Mouse (Mus musculus) CD4-positive, CD25-positive, alpha-beta regulatory T cell, adult 4 months (primary cell): ENCODE measurements around the gene 9130019O22Rik. TPM values are rescaled to one million over a fixed set of nuclear protein-coding genes. Genes with fewer than 3 reads are reported as not detected.
"Not testable (repeated sequence)": the region's sequence is repeated elsewhere in the genome, so short reads cannot be mapped to it uniquely, and the experiment has no call there.

Source experiments
- ATAC-seq: one replicate; pipeline ENCODE4 v1.8.0; 2017
- polyA plus RNA-seq, 2 experiments: library from polyadenylated mRNA; unstranded; fragments of 100-300 nt; shearing (Covaris generic); gene quantifications; one replicate each; pipeline ENCODE4 v1.2.1; 2017

The 9130019O22Rik gene
- polyA plus RNA-seq: 1 to 10 TPM; 7.3 to 9.9 TPM

DNA sequence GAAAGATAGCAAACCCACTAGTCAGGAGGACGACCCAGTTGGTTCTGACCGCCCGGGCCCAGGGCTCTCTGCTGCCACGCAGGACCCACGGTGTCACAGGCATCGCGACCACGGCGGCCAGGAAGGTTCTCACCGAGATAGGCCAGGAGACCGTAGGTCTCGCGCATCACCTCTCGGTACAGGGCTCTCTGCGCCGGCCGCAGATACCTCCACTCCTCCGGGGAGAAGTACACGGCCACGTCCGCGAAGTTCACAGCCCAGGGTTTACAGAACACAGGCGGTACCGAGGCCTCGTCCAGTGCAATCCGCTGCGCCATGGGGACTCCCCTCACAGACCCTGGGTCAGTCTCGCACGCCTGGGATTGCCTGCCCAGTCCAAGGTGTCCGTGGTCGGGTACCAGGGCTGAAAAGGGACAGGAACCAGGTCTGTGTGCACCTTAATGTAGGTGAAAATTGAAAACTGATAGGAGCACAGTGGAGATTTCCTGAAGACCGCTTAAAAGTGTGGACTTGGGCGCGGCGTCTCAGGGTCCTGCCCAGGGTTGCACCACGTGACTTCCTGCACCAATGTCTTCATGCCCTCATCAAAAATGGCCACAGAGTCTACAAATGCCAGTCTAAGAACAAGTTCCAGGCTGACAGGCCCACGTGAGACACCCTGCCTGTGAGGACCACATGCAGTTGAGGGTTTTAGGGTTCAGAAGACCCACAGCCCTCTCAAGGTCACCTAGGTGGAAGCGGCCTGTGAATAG, at the start of gene 9130019O22Rik:
Gene 9130019O22Rik, minus strand, starts transcription at position 526 of the 752 bp plus-strand sequence.
- peak; percentile 98 for ATAC-seq

DNA sequence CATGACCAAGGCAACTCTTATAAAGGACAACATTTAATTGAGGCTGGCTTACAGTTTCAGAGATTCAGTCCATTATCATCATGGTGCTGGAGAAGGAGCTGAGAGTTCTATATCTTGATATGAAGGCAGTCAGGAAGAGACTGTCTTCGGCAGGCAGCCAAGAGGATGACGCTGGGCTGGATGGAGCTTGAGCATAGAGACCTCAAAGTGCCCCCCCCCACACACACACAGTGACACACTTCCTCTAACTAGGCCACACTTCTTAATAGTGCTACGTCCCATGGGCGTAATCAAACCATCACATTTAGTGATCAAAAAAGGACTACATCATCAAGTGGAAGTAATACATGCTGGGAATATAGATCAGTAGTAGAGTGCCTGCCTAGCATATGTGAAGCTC, 48.2 kb upstream of the 9130019O22Rik start:
- no peak for ATAC-seq

DNA sequence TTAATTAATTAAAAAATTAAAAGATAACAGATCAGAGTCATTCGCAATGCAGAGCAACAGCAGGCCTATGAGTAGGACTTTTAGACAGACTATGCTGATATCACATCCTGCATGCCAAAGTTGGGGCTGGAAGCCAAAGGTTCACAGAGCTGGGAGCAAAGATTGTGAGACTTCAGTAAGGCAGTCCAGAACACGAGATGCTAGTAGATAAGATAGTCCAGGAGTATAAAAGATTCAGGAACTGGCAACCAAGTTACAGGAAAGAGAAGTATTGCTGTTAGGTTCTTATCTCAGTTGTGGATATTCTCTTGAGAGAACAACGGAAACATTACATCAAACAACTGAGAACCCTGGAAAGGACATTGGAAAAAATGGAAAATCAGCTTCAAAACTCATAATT, 39.4 kb upstream of the 9130019O22Rik start:
- no peak for ATAC-seq

DNA sequence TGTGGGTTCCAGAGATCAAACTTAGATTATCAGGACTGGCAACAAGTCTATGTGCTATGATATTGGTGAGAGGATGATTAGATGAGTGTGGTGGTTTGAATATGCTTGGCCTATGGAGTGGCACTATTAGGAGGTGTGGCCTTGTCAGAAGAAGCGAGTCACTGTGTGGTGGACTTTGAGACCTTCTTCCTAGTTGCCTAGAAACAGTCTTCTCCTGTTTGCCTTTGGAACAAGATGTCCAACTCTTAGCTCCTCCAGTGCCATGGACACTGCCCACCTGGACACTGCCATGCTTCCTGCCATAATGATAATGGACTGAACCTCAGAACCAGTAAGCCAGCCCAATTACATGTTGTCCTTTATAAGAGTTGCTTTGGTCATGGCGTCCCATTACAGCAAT, 38.9 kb upstream of the 9130019O22Rik start:
- no peak for ATAC-seq

DNA sequence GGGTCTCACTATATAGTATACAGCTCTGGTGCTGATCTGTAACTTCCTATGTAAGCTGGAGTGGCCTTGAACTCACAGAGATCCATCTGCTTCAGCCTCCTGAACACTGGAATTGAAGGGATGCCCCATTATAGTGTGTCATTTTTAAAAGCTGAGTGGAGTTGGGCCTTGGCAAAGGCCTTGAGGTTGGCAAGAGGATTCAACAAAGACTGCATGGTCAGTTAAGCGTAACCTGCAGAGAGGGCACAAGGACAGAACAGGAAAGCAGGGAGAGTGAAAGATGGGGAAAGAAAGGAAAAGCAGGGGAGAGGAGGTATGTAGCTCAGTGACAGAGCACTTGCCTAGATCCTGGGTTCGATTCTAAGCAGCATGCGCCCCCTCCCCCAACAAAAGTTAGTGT, 38.3 kb upstream of the 9130019O22Rik start:
- ATAC-seq: no peak

DNA sequence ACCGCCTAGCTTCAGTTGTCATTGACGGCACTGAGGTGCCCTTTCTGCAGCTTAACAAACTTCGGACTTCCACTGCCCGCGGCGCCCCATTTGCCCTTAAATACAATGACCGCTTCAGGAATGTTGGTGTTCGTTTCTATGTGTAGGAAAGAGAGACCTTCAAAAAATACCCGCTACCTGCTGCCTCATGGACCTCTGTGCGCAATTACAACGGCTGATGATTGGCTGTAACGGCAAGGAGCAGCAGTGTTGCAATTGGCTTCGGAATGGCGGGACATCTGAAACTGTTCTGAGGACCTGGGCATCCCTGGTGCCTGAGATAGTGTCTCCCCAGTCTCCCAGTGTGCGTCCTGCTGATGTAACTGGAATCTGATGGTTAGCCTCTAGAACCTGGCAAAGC, 35.3 kb upstream of the 9130019O22Rik start:
- ATAC-seq: peak; percentile 16

DNA sequence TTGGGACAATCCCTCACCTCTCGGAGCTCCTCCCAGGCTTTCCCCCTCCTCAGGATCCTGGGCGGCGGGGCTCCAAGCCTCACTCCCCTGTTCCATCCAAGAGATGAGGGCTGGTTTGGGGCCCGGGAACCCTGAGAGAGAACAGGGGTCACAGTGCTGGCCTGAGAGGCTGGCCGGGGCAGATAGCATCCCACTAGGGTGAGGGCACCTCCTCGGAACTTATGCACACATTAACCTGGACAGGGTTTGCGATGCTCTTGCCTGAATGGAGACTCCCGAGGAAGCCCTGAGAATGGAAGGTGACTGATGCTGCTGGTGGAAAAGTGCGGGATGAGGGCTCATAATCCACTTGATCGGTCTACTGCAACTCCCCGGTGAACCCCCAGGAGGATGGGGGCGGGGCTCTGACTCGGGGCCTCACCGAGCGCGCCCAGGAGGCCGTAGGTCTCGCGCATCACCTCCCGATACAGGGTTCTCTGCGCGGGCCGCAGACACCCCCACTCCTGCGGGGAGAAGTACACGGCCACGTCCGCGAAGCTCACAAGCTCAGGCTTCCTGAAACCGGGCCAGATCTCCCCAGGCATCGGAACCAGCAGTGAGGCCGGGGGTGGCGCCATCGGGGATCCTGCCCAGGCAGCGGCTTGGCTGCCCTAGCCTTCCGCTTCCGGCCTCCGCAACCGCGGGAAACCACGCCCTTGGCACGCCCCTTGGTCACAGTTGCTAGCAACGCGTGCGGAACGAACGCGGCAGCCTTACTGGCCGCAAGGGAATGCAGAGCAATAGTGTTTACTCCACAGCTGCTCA, 34.6 kb upstream of the 9130019O22Rik start, which contains the start of gene Zfp688:
Gene Zfp688, minus strand, starts transcription at position 681 of the 804 bp plus-strand sequence.
- ATAC-seq: peak; percentile 99

DNA sequence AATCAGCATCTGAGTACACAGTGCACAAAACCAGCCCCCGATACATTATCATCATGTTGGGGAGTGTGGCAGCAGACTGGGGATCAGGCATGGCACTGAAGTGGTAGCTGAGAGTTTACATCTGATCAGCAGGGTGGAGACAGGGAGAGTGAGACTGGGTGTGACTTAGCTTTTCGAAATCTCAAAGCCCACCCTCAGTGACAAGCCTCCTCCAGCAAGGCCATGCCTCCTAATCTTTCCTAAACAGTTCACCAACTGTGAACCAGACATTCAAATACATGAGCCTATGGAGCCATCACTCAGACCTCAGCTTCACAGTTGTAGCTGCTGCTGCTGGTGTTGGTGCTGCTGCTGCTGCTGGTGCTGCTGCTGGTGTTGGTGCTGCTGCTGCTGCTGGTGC, 24.5 kb upstream of the 9130019O22Rik start:
- no peak for ATAC-seq

DNA sequence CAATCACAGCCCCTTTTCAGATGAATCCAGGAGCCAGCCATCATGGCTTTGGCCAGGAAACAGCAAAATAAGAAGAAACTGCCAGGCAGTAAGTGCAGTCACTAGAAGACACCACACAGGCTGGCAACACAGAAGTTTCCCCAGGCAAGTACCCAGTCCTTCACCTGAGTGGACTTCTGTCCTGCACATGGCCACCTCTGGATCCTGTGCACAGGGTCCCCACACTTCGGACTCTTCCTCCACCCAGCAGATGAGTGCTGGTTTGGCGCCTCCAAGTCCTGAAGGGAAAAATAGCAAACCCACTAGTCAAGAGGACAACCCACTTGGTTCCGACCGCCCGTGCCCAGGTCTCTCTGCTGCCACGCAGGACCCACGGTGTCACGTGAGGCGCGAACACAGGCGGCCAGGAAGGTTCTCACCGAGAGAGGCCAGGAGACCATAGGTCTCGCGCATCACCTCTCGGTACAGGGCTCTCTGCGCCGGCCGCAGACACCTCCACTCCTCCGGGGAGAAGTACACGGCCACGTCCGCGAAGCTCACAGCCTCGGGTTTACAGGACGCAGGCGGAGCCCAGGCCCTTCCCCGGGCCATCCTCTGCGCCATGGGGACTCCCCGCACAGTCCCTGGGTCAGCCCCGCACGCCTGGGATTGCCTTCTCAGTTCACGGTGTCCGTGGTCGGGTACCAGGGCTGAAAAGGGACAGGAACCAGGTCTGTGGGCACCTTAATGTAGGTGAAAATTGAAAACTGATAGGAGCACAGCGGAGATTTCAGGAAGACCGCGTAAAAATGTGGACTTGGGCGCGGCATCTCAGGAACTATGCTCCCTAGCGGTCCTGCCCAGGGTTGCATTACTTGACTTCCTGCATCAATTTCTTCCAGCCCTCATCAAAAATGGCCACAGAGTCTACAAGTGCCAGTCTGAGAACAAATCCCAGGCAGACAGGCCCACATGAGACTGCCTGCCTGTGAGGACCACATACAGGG, 19.3 kb upstream of the 9130019O22Rik start, which contains the start of gene Zfp764:
Gene Zfp764, minus strand, starts transcription at position 821 of the 986 bp plus-strand sequence.
- ATAC-seq: peak; percentile 99

DNA sequence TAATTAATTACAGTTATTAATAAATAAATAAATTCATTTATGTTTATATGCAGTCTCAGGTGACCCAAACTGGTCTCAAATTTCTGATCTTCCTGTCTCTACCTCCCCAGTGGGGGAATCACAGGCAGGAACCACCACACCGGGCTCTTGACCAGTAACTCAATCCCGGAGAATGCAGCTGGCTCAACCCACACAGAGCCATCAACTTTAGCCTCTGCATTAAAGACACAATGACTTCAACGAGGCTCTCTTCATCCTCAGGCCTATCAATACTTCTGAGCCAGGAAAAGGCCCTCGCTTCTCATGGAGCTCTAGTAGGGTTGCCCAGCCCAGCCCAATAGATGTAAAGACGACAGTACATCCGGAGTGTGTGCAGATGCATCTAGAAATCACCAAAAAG, 17.1 kb upstream of the 9130019O22Rik start:
- ATAC-seq: not testable (repeated sequence)

DNA sequence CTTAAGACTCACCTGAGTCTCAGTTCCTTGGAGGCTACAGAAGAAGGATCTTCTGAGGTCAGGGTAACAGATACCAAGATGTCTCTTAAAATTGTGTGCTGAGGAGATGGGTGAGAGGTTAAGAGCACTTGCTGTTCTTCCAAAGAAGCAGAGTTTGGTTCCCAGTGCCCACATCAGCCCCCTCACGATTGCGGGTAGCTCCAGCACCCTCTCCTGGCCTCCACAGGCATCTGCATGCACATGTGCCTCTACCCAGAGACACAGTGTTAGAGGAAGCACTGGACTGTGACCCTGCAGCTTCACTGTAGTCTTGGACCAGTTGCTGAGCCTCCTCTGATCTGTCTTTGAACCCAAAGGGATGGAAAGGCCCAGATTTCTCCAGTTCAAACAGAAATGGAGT, 16.0 kb upstream of the 9130019O22Rik start:
- ATAC-seq: no peak

DNA sequence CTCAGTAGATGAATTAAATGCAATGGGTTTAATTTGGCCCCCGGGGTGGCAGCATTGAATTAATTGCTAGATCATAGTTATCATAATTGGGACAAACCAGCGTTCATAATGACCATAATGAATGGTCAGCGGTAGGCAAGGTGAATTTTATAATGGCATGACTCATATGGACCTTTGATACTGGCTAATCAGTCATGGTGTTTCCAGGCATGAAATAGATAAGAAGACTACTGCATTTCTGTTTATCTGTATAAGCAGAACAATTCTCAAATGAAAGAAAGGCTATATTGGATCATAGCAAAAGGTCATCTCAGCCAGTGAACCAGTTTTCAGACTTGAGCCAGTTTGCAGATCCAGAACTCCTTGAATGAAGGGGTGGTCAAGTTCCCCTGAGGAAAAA, 13.4 kb upstream of the 9130019O22Rik start:
- ATAC-seq: no peak

DNA sequence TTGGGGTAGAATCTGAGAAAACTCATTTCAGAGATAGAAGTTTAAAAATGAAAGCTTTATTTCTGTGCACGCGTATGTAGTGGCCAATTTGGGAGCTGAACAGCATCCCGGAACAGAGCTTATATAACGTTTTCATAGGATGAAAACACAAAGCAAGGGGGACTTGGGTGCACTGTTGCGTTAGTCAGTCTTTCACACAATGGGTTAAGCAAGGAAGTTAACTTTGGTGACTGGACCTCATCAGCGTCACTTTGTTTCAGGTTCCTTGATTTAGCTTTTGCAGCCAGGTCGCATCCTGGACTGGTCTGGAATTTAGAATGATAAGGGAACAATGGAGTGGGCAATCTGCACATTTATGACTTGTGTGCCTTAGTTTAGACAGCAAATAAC, 7.0 kb upstream of the 9130019O22Rik start:
- no peak for ATAC-seq

DNA sequence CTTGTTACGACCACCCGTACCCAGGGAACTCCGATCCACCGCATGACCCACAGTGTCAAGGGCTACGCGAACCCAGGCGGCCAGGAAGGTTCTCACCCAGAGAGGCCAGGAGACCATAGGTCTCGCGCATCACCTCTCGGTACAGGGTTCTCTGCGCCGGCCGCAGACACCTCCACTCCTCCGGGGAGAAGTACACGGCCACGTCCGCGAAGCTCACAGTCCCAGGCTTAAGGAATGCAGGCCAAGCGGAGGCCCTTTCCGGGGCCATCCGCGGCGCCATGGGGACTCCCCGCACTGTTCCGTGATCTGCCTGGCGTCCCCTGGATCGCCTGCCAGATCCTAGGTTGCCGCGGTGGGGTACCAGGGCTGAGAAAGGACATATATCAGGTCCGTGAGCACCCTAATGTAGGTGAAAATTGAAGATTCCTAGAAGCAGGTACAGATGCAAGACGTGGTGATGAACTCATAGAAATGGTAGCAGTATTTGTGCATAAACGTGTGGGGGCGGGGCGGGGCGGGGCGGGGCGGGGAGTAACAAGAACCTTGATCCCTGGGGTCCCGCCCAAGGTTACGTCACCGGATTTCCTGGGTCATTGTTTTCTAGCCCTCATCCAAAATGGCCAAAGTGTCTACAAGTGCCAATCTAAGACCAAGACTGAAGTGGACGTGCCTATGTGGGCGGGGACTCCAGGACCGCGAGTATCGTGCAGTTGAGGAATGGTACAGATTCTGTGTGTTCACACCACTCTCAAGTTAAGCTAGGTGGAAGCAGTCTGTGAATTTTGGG, 6.4 kb upstream of the 9130019O22Rik start, which contains the start of gene E430018J23Rik:
Gene E430018J23Rik, minus strand, starts transcription at position 473 of the 787 bp plus-strand sequence.
- peak; percentile 94 for ATAC-seq

DNA sequence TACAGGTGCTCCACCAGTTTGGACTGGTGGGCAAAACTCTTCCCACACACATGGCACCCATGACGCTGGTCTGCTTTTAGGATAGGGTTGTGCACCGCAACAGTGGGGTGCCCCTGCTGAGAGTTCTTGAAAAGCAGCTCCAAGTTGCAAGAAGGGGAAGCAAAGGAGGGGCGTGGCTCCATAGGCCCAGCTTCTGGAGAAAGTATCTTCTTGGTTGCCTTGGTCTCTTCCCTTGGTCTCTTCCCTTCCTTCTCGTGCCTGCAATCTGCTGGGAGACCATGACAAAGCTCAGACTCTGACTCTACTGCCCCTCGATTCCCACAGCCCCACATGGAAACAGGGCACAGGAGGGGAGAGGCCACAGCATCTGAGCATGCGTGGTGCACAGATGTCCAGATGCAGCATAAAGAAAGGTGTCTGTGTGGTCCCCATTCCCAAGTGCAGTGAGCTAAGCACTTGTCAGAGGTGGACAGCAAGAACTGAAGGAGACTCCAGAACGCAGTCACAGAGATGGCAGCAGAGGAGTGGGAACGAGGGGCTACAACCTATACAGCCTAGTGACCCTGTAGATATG, 5.4 kb upstream of the 9130019O22Rik start:
- no peak for ATAC-seq

DNA sequence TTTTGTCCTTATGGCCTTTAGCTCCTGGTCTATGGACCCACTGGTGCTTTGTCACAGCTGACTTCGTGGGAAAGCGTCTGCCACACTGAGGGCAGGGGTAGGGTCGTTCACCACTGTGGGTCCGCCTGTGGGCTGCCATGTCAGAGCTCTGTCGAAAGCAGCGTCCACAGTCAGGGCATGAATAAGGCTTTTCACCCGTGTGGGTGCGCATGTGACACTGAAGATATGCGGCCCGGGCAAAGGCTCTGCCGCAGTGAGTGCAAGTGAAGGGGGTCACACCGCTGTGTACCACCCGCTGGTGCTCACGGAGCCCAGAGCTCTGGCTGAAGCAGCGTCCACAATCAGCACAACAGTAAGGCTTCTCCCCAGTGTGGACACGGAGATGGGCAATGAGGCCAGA, 4.6 kb upstream of the 9130019O22Rik start:
- ATAC-seq: no peak

DNA sequence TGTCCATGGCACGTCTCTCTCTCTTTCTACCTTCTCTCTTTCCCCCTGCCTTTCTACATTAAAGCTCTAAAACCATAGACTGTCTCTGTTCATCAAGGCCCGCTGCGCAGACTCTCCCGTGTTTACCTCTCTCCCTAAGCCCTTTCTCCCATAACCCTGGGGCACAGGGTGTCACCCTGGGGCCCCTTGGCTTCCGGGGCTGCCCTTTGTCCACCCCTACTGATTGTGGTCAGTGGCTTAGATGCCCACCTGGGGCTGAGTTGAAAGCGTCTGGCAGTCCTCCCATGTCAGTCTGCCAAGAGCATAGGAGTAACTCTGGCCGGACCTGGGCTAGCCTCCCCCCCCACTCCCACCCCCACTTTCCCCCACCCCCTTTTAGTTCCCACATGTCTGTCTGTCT, 3.3 kb upstream of the 9130019O22Rik start:
- no peak for ATAC-seq

DNA sequence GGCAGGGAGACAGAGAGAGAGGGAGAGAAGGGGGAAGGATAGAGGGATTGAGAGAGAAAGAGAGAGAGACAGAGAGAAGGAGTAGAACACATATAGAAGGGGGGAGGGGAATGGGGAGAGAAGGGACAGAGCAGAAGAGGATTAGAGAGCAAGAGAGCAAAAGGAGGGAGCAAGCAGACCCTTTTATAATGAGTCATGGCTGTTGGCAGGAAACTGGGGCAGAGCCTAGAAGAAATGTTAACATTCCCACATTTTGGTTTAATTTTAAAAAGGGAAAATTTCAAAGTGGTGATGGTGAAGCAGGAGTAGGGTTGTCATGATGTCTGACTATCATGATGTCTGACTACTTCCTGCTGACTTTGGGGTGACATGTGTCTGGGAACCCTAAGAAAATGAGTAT, 1.2 kb upstream of the 9130019O22Rik start:
- not testable (repeated sequence) for ATAC-seq

DNA sequence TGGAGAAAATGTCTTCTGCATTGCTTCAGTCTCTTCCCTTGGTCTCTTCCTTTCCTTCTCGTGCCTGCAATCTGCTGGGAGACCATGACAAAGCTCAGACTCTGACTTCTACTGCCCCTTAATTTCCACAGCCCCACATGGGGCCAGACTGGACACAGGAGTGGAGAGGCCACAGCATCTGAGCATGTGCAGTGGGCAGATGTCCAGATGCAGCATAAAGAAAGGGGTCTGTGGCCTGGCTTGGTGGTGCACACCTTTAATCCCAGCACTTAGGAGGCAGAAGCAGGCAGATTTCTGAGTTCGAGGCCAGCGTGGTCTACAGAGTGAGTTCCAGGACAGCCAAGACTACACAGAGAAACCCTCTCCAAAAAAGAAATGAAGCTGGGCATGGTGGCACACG, 1.4 kb downstream of the 9130019O22Rik start:
- ATAC-seq: not testable (repeated sequence)

DNA sequence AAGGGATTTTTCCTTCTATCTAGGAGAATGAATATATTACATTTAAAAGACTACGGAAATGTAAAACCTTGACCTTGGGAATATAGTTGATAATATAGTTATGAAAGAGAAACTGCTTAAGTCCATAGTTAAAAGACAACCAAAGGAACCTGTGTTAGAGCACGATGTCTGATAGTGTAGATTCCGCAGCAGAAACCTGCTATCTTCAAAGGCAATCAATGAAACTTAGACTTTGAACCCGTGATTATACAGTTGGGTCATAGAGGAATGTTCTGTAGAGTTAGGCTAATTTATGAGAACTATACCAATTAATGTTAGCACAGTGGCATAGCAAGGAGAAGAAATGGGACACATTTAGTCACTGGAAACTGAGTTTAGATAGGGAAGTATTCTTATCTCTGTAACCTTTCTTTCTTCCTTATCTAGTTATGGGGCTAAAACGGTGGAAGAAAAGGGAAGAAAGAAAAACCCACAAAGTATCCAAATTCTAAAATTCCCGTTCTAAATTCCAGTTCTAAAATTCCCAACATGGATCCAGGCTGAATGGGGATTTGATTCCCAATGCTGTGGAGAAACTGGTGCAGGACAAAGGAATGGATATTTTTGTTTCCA, 8.6 kb downstream of the 9130019O22Rik start:
- ATAC-seq: no peak
